Mouse (Mus musculus) kidney, postnatal 4 days (tissue): Measurements from ENCODE around the gene Galntl6.
A peak's percentile ranks its signal among the peaks of the same experiment; 100 is the strongest.
"Not testable (repeated sequence)": the region's sequence is repeated elsewhere in the genome, so short reads cannot be mapped to it uniquely, and the experiment has no call there.

Source experiments
- DNase-seq, 2 experiments: peaks; one replicate each; pipeline ENCODE4 v3.0.0; 2021; ENCODE audit warnings: mixed read lengths in 2 of 2

Gene Galntl6

DNA sequence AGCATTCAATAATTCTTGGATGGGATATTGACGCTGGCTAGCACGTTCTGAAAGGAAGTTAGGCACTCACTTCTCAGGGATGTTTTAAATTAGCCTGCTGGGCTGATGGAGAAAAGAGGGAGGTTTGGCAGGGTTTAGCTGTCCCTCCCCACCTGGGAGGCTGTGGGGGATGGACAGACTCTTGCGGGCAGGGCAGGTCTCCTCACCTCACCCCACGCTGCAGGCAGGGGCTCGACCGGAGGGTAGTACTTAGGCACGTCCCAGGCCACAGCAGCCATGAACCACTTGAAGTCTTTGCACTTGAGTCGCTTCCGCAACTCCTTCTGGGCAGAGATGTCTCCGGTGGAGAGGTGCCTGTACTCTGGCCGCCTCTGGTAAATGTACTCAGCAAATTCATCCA, 1075.5 kb downstream of the Galntl6 start:
- no peak for DNase-seq

- DNase-seq = no peak
These were observed 1076.1 kb downstream of the Galntl6 start for GRCm38 (mm10) chr8:57836201-57836883.

DNA sequence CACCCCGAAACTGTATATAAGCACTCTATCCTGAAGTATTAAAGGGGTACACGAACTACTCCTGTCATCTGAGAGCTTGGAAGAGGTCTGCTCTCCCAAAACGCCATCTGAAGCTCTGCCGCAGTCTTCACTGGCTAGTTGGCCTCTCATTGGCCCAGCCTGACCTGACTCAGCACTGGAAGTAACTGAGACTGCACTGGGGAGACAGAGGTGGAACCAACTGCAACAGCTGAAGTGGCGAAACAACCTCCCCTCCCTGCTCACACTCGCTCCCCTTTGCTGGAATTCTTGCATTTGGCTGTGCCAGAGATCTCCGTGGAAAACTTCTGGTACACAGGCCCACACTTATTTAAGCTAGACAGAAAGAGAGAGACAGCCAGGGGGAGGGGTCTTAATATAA, 1089.3 kb downstream of the Galntl6 start:
- no peak for DNase-seq

DNA sequence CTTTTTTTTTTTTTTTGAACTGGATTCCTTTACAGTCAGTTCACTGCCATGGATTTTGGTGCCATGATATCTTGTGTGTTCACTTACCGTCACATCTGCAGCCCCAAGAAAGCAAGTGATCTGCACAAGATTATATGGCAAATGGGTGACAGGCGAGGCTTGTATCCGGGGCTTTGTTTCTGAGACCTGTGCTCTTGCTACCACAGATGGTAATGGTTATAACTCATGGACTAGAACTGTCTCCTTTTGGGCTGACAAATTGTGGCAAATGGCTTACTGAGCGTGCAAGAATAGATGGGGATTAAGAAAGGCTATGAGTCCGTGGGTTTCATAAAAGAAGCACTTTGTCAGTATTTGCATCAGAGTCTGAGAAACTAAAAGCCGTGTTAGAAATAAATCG, 1096.4 kb downstream of the Galntl6 start:
- DNase-seq = no peak

GRCm38 (mm10) chr8:57807060-57807459, 1105.4 kb downstream of the Galntl6 start:
- DNase-seq = no peak

- no peak for DNase-seq
These were observed 1107.3 kb downstream of the Galntl6 start for GRCm38 (mm10) chr8:57805094-57805493.

- no peak for DNase-seq
These were observed 1108.6 kb downstream of the Galntl6 start for GRCm38 (mm10) chr8:57803821-57804220.

DNA sequence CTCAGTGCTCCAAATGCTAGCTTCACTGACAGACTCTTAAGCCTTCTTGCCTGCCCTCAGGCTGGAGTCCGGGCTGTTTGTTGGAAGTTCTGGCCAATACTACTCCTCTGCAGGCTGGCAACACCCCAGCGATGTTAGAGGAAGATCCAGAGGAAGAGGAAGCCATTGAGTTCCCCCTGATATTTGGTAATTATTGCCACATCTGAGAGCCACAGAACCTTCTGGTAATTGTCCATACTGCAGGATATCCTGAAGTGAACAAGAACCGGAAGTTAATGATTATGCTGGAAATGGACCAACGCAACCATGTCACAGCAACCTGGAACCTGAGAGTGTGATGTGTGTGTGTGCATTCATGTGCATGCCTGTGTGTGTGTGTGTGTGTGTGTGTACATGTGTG, 1111.2 kb downstream of the Galntl6 start:
- peak in 1 of 2 experiments; percentile 16 for DNase-seq

DNA sequence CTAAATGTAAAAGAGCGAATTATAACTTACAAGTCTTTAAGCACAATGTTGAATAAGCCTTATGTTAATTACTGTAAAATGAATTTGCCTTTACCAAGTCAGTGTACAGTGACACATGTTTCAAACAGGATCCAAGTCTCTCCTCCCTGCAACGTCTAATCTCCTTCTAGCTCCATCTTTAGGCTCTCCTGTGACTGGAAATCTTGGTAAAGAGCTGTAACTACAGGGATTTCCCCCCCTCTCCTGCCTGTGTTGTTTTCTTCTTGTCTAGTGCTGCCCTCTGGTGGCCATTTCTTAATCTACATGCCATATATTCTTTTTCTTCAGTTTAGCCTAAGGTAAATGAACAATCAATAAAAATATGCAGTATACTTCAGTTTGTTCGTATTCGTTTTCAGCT, 1112.1 kb downstream of the Galntl6 start:
- DNase-seq = peak; percentile 72 to 75

DNA sequence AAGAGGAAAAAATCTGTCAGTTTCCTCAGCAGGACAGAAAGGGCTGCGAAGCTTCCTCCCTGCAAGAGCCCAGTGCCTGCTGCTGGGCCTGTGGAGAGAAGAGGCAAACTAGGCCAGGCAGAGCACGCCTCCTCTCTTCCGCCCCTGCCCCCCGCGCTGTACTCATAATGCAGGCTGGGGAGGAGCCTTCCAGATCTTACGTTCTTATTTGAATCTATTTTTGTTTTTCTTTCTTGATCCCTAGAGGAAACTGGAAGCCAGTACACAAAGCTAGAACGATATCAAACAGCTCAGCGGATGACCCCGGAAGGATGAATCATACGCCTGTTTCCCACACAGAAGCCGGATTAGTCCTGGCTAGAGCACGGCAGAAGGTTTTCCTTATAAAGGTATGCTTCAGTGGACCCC, 1112.6 kb downstream of the Galntl6 start:
- peak; percentile 63 to 77 for DNase-seq

GRCm38 (mm10) chr8:57793455-57793854, 1119.0 kb downstream of the Galntl6 start:
- peak; percentile 15 to 31 for DNase-seq

DNA sequence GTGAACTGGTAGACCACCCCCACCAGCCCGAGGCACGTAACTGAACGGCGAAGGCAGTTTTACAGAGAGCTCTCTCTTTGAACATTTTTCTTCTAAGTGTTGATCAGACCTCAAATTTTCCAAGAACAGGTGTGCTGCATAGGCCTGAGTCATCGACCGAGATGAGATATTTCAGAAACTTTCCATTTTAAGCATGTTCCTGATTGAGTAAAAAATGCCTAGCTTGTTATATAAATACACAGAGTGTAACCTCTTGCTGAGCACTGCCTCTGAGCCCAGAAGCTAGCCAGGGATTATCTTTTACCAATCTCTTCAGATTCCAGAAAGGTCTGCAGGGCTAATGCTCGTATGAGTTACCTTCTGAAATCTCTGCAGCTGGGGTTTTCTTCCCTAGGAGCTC, 1120.2 kb downstream of the Galntl6 start:
- DNase-seq = no peak

DNA sequence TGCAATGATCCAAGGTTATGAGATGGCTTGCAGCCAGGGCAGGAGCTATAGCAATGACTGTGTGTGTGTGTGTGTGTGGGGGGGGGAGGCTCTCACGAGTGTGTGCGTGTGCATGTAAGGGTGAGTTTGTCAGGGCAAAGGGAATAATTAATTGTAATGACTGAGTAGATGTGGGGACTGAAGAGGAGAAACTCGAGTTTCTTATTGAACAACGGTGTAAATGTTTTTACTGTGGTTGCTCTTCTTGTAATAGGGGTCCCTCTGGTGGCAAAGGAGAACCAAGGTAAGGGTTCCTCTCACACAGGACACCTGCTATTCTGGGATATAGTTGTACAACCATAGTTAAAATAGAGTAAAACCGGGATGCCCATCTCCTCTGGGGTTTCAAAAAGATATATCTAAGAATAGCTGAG, 1121.1 kb downstream of the Galntl6 start:
- peak in 1 of 2 experiments; percentile 37 for DNase-seq

DNA sequence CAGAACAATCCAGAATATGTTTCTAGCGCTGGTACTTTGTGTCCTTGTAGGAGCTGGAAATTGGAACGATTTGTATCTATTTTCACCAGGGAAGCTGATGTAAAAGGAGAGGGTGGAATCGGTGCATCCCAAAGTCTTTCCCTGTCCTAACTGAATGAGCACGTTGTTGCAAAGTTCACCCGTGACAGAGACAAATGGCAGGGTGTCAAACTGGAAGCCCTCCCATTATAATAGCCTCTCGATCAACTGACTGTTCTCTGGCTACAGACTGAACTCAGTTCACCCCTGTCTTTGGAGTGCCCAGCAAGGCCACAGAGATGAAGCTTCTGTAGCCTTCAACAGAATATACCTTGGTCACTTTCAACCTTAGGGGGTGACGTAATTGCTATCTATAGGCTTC, 1132.9 kb downstream of the Galntl6 start:
- no peak for DNase-seq

GRCm38 (mm10) chr8:57777988-57778721, 1134.3 kb downstream of the Galntl6 start:
- no peak for DNase-seq

DNA sequence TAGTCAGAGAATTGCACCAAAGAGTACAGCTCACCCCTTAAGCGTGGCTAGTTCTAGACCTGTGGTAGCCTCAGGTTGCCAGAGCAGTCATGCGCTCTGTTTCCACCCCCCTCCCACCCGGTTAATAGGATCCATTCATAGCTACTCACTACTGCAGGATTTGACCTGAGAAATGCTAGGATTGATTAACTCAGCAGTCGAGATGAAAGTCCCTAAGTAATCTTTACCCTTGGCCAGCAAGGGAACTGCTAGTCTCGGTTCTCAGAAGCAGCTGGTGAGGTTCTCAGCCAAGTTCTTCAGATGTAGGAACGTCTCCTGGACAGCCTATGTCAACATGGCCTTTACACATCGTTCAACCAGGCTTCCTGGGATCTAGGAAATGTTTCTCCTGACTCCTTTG, 1135.7 kb downstream of the Galntl6 start:
- peak; percentile 35 to 54 for DNase-seq

DNA sequence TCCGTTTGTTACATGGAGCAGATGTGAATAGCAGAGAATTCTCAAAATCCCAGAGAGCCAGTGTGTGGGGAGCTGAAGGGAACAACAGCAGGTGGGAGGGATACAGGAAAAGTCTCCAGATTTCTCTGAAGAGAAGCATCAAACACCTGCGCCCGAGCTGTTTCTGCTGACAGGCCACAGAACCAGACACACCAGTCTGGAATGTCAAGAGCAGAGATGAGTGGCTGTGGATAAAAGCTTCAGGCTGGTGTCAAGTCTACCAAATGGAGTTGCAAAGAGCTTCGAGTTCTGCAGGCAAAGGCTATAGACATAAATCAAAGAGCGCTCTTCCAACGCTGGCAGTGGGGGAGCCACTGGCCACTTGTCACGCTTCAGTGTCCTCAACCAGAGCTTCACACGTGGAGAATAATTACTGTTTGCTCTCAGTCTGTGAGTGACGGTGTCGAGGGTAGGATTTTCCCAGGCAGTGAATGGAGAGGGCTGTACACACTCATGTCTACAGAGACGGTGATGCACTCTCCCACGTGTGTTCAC, 1139.6 kb downstream of the Galntl6 start:
- peak; percentile 20 to 55 for DNase-seq

DNA sequence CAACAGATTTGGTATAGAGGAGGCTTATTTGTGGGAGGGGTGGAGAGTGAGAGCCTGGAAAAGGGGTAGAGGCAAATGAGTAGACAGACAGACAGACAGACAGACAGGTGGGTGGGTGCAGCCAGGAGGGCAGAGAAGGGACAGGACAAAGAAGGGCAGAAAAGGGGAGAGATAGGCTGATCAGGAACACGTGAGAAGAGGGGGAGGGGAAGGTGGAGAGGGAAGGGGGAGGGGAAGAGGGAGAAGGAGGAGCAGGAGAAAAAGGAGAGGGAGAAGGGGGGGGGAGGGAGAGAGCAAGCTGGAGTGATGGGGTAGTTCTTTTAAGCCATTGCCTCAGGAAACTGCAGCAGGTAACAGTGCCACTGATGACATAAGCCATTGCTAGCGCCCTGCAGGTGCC, 1144.9 kb downstream of the Galntl6 start:
- no peak for DNase-seq

GRCm38 (mm10) chr8:57766471-57767065, 1145.9 kb downstream of the Galntl6 start:
- DNase-seq = no peak

- DNase-seq = peak in 1 of 2 experiments; percentile 5
These were observed 1146.6 kb downstream of the Galntl6 start for GRCm38 (mm10) chr8:57765726-57766351.

DNA sequence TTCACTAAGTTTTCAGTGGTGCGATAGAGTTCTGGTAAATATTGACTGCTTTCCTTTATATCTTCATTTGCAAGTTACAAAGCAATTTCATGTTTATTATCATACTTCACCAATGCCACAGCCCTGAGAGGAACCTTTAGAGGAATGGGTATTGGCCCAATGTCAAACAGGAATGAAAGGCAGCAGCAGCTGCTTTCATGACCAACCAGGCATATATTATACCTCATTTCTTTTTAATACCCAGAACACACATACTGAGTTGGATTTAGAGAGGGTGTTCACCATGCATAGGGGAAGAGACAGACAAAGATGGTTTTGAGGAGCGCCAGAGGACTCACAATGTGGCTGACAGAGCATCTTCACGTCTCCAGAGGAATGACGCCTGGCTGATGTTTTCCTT, 1147.2 kb downstream of the Galntl6 start:
- no peak for DNase-seq

GRCm38 (mm10) chr8:57762622-57763021, 1149.8 kb downstream of the Galntl6 start:
- DNase-seq = not testable (repeated sequence)

DNA sequence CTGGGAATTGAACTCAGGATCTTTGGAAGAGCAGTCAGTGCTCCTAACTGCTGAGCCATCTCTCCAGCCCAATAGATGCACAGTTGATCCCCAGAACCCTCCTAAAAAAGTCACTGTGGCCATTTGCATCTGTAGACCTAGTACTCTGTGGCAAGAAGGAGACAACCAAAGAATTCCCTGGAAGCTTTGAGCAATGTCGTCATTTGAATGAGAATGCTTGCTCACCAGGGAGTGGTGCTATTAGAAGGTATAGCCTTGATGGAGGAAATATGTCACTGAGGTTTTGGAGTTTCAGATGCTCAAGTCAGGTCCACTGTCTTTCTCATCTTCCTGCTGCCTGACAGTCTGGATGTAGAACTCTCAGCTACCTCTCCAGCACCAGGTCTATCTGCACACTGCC, 1151.5 kb downstream of the Galntl6 start:
- DNase-seq = no peak
